Mouse (Mus musculus) right cerebral cortex, postnatal 10 days (tissue): Measurements from ENCODE around the gene Prima1.
A peak's percentile ranks its signal among the peaks of the same experiment; 100 is the strongest.

ENCODE experiments used
- DNase-seq, 2 experiments: peaks; one replicate each; pipeline ENCODE4 v3.0.0; 2021; ENCODE audit warnings: low spot score in 2 of 2

The Prima1 gene

GRCm38 (mm10) chr12:103226121-103226520 is 15.8 kb downstream of the Prima1 start:
- DNase-seq: no peak

- DNase-seq: no peak
Observed at GRCm38 (mm10) chr12:103223671-103224070, 18.3 kb downstream of the Prima1 start.

DNA sequence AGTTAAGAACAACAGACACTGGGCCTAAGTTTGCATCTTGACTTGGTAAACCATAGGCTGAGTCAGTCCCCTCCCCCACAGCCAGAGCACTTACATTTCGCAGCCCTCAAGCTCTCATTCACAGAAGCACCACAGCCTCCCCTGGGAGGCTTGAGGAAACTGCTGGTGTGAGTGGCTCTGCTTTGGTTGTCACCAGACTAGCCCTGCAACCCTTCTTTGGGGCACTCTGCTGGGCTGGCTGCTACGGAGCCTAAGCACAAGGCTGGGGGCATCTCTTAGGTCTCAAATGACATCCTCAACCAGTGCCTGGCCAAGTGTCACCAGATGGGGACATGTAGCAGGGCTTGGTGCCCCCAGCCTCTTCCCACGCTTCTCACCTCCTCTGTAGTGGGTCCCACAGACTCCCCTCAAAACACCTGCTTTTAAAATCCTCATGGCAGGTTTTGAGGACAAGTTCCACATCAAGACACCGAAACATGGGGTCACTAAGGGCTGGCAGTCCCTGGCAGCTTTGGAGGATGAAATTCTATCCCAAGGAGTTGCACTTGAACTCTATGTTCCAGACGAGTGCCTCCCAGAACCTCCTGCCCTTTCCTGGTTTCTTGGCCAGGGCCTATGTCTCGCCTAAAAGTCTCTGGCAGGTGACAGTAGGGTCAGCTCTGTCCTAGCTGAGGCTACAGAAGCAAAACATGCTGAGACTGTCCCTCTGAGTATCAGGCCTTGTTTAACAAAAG is 25.9 kb downstream of the Prima1 start:
- no peak for DNase-seq

DNA sequence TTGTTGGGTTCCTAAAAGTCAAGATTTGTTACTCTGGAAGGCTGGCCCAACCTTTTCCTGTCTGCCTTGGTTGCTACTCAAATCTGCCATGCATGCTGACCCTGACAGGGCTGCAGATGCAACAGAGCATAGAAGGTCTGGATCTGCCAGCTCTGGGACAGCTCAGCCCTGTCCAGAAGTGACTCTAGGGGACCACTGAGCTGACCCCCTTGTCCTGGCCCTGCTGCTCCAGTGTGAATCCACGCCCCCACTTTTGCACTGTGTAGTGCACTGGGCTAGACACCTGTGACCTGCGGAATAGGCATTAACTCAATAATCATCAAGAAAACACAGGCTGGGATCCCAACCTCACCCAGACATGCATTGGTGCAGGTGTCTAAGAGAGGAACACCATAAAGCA is 27.2 kb downstream of the Prima1 start:
- DNase-seq: no peak

DNA sequence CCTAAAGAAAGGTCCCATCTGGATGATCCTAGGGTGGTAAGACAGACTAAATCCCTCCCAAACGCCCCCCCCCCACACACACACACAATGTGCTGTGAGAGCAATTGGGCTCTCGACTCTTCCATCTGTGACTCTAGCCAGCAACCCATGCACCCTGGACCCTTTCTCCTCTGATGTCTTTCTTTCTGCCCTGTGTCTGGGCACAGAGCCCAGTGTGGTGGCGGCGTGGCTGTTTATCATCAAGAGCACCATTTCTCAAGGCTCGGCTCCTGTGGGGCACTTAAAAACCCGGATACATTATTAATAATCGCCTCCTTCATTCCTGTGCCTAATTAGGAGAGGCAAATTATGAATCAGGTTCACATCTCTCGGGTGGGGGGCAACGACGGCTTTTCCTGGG is 27.7 kb downstream of the Prima1 start:
- peak; percentile 58 to 64 for DNase-seq

- no peak for DNase-seq
Observed at GRCm38 (mm10) chr12:103213591-103213990, 28.4 kb downstream of the Prima1 start.

GRCm38 (mm10) chr12:103211078-103211477 is 30.9 kb downstream of the Prima1 start:
- DNase-seq: no peak

GRCm38 (mm10) chr12:103209581-103209980 is 32.4 kb downstream of the Prima1 start:
- DNase-seq: no peak

DNA sequence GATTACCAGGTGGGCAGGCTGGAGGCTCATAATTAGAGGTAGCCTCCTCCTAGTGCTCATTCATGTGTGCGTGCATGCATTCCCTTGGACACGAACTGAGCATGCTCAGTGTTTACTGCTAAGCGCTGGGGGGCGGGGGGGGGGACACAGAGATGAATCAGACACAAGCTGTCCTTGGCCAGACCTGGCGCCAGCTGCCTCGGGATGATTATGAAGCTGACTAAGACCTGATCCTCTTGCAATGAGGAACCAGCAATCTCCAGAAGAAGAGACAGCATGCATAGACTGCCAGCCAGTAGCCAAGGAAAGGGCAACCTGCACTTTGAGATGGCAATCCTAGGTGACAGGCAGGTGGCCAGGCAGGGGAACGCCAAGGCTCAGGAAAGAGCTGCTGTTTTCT is 36.4 kb downstream of the Prima1 start:
- DNase-seq: no peak

DNA sequence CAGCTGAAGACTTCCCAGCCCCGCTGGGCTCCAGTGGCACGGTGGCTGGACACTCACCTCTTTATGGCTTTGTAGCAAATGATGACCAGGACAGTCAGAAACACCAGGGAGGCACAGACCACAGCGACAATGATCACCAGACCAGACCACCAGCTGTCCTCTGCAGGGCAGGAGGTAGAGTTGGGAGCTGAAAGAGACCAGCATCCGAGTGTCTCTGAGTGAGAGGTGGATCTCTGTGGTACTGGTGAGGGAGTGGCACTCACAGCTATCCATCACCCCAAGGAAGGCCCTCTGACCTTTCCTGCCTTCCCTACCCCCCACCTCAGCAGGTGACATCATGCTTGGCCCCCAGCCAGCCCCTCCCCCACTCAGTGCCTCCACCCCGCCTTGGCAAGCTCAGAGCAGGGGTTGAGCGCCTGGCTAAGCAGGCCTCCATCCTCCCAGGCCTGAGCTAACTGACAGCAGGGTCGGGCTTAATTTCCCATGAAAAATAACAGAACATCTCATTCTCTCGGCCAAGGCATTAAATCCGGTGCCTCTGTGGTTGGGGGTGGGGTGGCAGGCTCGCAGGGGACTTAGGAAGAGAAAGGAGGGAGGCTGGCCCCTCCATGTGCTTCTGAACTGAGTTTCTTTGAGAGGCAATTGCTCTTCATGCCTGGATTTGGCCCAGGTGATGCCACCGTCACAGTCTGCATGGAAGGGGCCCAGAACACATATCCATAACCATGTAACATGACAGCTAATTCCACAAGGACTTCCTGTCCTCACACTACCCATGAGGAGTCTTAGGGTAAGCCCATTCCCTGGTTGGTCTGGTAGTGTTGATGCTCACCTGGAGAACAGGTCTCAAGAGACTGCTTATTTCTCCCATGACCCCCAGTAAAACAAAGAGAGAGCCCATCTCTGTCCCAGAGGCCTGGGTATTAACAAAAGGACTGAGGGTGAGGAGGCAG is 39.1 kb downstream of the Prima1 start:
- DNase-seq: no peak

- no peak for DNase-seq
Observed at GRCm38 (mm10) chr12:103192996-103193395, 49.0 kb downstream of the Prima1 start.

GRCm38 (mm10) chr12:103189771-103190170 is 52.2 kb downstream of the Prima1 start:
- peak; percentile 81 to 82 for DNase-seq

- no peak for DNase-seq
Observed at GRCm38 (mm10) chr12:103188223-103188622, 53.7 kb downstream of the Prima1 start.

GRCm38 (mm10) chr12:103187020-103187419 is 54.9 kb downstream of the Prima1 start:
- DNase-seq: no peak

DNA sequence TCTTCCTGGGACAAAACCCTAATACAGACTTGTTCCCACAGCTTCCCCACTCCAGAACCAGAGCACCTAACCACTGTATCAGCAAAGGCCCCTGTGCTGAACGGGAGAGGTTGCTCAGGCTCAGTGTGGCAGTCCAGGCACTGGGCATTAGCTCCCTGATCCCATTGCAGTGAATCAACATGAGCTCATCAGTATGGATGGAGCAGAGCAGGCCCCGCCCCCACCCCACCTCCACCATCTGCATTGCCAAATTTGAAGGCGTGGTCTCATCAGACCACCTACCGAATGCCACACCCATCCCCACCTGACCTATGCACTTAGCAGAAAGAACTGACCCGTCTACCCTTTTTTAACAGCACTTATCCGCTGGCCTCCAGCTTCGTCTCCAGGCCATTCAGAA is 58.9 kb downstream of the Prima1 start:
- DNase-seq: no peak

DNA sequence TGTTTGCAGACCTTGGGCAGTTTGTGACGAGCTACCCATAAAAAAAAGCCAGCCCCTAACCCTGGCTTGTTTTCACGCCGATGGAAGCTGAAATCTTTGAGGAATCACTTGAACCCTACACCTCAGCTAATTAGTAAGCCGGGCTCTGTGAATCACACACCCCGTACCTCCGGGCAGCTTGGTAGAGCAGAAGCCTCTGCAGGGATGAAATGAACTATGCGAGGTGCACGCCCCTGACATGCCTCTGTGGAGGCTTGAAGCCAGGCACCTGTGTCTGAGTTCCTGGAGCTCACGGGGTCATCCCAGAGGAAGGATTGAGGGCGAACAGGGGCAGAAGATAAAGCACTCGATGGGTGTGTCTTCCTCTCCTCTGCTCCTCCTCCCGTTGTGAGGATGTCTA is 73.1 kb downstream of the Prima1 start:
- no peak for DNase-seq

DNA sequence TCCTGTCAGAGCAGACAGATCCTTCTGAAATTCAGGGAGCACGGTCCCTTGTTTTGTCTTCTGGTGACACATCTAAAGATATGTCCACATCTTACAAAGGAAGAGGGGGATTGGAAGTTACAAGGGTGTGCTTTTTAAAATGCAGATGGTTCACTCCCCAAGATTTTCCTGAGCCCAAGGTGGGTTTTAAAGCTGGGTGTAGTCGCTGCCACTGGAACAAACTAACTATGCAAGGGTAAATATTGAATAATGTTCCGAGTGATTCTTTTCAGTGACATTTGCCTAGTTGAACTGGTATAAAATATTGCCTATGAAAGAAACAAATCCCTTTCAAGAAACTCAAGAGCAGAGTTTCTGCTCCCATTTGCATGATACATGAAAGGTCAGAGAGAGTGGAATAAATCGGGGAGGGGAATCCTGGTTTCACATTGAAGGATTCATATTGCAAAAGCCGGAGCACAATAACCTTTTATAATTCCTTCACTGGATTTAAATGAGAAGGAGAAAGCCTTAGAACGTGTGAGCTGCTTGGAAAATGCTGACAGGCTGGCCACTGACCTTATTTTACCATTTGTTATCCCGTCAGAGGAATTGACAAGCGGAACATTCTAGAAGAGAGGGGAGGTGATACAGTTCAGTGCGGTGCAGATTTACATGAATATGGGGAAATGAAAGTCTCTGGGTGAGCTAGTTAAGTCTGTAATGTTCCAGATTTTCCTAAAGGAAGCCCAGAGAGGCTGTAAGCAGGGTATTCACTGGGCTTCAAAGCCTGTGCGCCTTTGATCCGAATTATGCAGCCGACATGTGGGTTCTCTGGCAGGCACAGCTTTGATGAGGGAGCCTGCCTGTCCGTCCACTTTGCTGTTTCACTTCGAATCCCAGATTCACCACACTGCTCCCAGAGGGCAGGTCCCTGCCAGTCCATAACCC is 77.6 kb downstream of the Prima1 start:
- no peak for DNase-seq

DNA sequence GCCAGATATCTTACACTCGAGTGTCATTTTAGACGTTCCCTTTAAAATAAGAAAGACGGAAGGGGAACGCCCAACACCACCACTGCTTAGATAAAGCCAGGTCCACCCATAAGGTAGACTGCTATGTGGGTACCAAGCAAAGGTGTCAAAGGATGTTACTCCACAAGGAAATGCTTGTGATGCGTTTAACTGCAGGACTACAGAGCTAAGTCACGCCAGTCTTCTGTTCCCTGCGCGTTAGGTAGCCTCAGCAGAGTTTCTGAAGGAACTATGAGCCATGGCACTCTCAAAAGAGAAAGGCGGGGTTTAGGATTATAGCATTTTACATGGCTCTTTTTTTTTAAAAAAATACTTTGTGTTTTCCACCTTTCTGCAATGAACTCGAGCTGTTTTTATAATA is 78.4 kb downstream of the Prima1 start:
- DNase-seq: no peak

GRCm38 (mm10) chr12:103160721-103161120 is 81.2 kb downstream of the Prima1 start:
- no peak for DNase-seq

DNA sequence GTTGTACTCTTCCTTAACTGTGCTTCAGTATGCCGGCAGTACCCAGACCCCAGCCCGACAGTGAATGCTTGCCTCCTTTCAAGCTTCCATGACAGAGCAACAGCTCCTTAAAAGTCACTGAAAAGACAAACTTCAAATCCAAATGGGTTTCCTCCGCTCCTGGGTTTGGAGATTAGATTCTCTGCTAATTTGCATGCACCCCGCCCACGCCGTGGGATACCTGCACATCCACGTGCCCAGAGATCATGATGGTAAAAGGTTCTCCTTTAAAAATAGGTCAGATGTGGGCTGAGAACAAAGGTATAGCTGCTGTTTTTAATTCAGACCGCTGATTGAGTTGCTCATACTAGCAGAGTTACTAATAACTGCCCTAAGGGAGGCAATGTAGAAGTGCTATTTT is 82.9 kb downstream of the Prima1 start:
- peak; percentile 59 to 66 for DNase-seq

DNA sequence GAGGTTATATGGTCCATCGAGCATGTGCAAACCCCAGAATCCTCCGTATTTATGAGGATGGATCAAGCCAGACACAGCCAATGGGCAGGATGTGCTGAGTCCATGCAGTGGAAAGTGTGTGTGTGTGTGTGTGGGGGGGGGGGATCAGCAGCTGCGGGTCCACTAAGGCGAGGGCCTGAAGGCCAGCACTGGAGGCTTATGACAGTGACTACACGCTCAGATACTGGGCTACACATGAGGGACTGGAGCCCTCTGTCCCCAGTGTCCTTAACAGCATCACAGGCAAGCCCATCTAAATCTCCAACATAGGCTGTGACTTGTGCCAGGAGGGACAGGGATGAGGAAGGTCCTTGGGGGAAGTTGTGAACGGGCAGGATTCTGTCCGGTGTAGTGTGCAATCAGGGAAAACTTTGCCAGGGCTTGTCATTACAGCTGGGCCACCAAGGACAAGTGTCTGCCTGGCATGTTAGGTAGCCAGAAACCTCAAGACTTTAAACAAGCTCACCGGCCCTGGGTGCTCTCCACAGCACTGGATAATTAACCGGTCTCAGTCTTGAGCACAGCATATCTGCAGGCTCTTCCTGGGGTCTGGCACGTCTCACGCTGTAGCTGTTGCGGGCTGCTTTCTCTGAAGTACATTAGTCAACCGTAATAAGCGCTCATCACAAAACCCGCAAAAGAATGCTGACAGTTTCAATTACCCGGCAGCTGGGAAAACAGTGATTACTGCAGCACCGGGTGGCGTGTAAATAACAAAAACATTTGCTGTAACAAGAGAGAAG is 84.6 kb downstream of the Prima1 start:
- no peak for DNase-seq
